Mouse (Mus musculus) thymus, postnatal 36 days (tissue): Measurements from ENCODE around the gene Brwd1.
"Not testable (repeated sequence)": the region's sequence is repeated elsewhere in the genome, so short reads cannot be mapped to it uniquely, and the experiment has no call there.

Experiments used
- DNase-seq, 2 experiments: peaks; one replicate each; pipeline ENCODE4 v3.0.0; 2022; ENCODE audit warnings: mixed read lengths in 2 of 2

Brwd1 gene

GRCm38 (mm10) chr16:96080524-96080923 is 1.8 kb downstream of the Brwd1 start:
- DNase-seq: no peak

GRCm38 (mm10) chr16:96068364-96068763 is 14.0 kb downstream of the Brwd1 start:
- DNase-seq: no peak

- DNase-seq: no peak
Observed at GRCm38 (mm10) chr16:96066174-96066573, 16.2 kb downstream of the Brwd1 start.

GRCm38 (mm10) chr16:96064649-96065048 is 17.7 kb downstream of the Brwd1 start:
- DNase-seq: no peak

- DNase-seq: peak; percentile 54 to 55
Observed at GRCm38 (mm10) chr16:96044096-96044495, 38.2 kb downstream of the Brwd1 start.

- no peak for DNase-seq
Observed at GRCm38 (mm10) chr16:96040691-96041090, 41.6 kb downstream of the Brwd1 start.

GRCm38 (mm10) chr16:96039538-96039937 is 42.8 kb downstream of the Brwd1 start:
- no peak for DNase-seq

GRCm38 (mm10) chr16:96034473-96034872 is 47.9 kb downstream of the Brwd1 start:
- no peak for DNase-seq

- no peak for DNase-seq
Observed at GRCm38 (mm10) chr16:96032368-96033043, 49.8 kb downstream of the Brwd1 start.

- peak; percentile 36 to 38 for DNase-seq
Observed at GRCm38 (mm10) chr16:96030476-96031102, 51.7 kb downstream of the Brwd1 start.

- no peak for DNase-seq
Observed at GRCm38 (mm10) chr16:96026256-96026655, 56.1 kb downstream of the Brwd1 start.

- no peak for DNase-seq
Observed at GRCm38 (mm10) chr16:96025244-96025643, 57.1 kb downstream of the Brwd1 start.

GRCm38 (mm10) chr16:96021045-96021444 is 61.3 kb downstream of the Brwd1 start:
- no peak for DNase-seq

- not testable (repeated sequence) for DNase-seq
Observed at GRCm38 (mm10) chr16:96009124-96009523, 73.2 kb downstream of the Brwd1 start.

- DNase-seq: not testable (repeated sequence)
Observed at GRCm38 (mm10) chr16:96004278-96004677, 78.0 kb downstream of the Brwd1 start.

- DNase-seq: peak; percentile 29 to 46
Observed at GRCm38 (mm10) chr16:95999291-95999690, 83.0 kb downstream of the Brwd1 start.

GRCm38 (mm10) chr16:95996156-95996555 is 86.2 kb downstream of the Brwd1 start:
- no peak for DNase-seq

GRCm38 (mm10) chr16:95994576-95994975 is 87.8 kb downstream of the Brwd1 start:
- DNase-seq: not testable (repeated sequence)

GRCm38 (mm10) chr16:95992596-95992995 is 89.7 kb downstream of the Brwd1 start:
- no peak for DNase-seq

- DNase-seq: peak in 1 of 2 experiments; percentile 34
Observed at GRCm38 (mm10) chr16:95991122-95991900, 91.0 kb downstream of the Brwd1 start.

- DNase-seq: peak; percentile 96 to 99
Observed at GRCm38 (mm10) chr16:95990462-95991121, 91.7 kb downstream of the Brwd1 start, which contains the start of gene Psmg1. Gene Psmg1 (minus strand): TSS chr16:95990960.

- peak; percentile 56 to 70 for DNase-seq
Observed at GRCm38 (mm10) chr16:95984911-95985310, 97.4 kb downstream of the Brwd1 start.

- DNase-seq: peak; percentile 63 to 66
Observed at GRCm38 (mm10) chr16:95983601-95984000, 98.7 kb downstream of the Brwd1 start.
